14 mouse cellular contexts compared by ENCODE assay signal in genomic region chr5:134647394-134647793, GRCm38 (mm10).
"Had no signal": no experiment of that assay in that cellular context is flagged by ENCODE, and none has a peak within 500 bp of the region (broad histone marks: within the 10 kb centered on the region; RNA-seq: fewer than 3 reads in every experiment).

No protein-coding gene starts in this region.

- H3K4me2 ChIP-seq: limb, embryonic 15.5 days; lung, embryonic 15.5 days; midbrain, embryonic 11.5 days; midbrain, embryonic 15.5 days; neural tube, embryonic 12.5 days had no signal

- H3K4me1 ChIP-seq: midbrain, embryonic 15.5 days; neural tube, embryonic 12.5 days had no signal

- ATAC-seq: midbrain, embryonic 15.5 days had no signal

- H3K9me3 ChIP-seq: limb, embryonic 15.5 days; lung, embryonic 15.5 days; midbrain, embryonic 15.5 days; neural tube, embryonic 12.5 days had no signal

- H3K36me3 ChIP-seq: limb, embryonic 15.5 days; lung, embryonic 15.5 days; midbrain, embryonic 15.5 days; neural tube, embryonic 12.5 days had no signal

- H3K9ac ChIP-seq: limb, embryonic 15.5 days; lung, embryonic 15.5 days; midbrain, embryonic 15.5 days; neural tube, embryonic 12.5 days had no signal

- H3K4me3 ChIP-seq: left cerebral cortex, adult 2 months; limb, embryonic 15.5 days; lung, embryonic 15.5 days; megakaryocyte, embryonic 14.5 days; midbrain, embryonic 15.5 days; neural tube, embryonic 12.5 days had no signal

- H3K27me3 ChIP-seq: limb, embryonic 15.5 days; lung, embryonic 15.5 days; midbrain, embryonic 15.5 days; neural tube, embryonic 12.5 days had no signal

- DNase-seq: kidney, adult 18-20 months; kidney, postnatal 14 days; lung, postnatal 14 days; right cerebral cortex, postnatal 4 days; spleen, adult 18-20 months; thymus, postnatal 4 days had no signal

- H3K27ac ChIP-seq: left cerebral cortex, adult 2 months; limb, embryonic 15.5 days; lung, embryonic 15.5 days; macrophage; midbrain, embryonic 15.5 days; neural tube, embryonic 12.5 days had no signal
